Comparison of ENCODE assay signal across 19 mouse cellular contexts in the genomic region with DNA sequence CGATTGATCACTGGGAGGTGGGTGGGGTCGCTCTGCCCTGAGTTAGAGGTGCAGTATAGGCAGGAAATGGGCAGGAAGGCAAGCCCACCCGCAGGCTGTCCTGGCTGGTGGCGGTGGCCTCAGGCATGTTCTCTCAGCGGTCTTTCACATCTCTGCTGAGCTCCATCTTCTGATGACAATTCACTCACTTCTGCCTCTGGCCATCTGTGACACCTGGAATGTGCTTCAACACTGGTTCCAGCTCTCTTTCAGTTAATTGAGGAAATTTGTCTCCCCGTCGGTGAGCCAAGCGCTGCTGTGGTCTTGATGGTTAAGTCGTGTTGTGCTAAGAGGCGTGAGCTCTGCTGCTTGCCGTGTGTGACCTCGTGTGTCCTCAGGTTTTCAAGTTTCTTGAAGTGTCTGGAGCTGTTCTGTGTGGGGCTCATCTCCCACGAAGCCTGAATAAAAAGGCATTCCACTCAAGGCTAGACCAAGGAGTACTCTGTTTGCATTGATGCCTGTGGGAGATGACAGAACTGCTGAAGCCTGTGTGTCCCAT. TPM values are rescaled to one million over a fixed set of nuclear protein-coding genes. Genes with fewer than 3 reads are reported as not detected.
DNase-seq lines count a peak whose midpoint lies in the region; ATAC-seq lines count a peak whose summit lies in the region.
"Had no signal": no experiment of that assay in that cellular context is flagged by ENCODE, and none has a peak within 500 bp of the region (broad histone marks: within the 10 kb centered on the region; RNA-seq: fewer than 3 reads in every experiment).

No protein-coding gene starts in this region.

- H3K4me1 ChIP-seq in hindbrain, embryonic 13.5 days (replicated peaks) = peaks cover 88% of the 10 kb centered on the region
- peaks cover 61% of the 10 kb centered on the region for H3K4me1 ChIP-seq in hindbrain, embryonic 16.5 days (ENCODE audit: control insufficient read depth, insufficient read depth, low read depth, low read length)
- H3K4me1 ChIP-seq in limb, embryonic 10.5 days = peaks cover 100% of the 10 kb centered on the region

- H3K4me3 ChIP-seq in hindbrain, embryonic 13.5 days = no peak overlapping the region
- H3K4me3 ChIP-seq in hindbrain, embryonic 16.5 days (ENCODE audit: low read length) = no peak overlapping the region
- H3K4me3 ChIP-seq in limb, embryonic 10.5 days = peak overlapping the region; percentile 20
- H3K4me3 ChIP-seq: gastrocnemius, adult 2 months; heart, adult 2 months; layer of hippocampus, adult 2 months; stomach, embryonic 15.5 days had no signal

- H3K9me3 ChIP-seq in hindbrain, embryonic 13.5 days = no peaks in the 10 kb centered on the region
- H3K9me3 ChIP-seq in hindbrain, embryonic 16.5 days (ENCODE audit: control insufficient read depth, low read length) = no peaks in the 10 kb centered on the region
- no peaks in the 10 kb centered on the region for H3K9me3 ChIP-seq in limb, embryonic 10.5 days (replicated peaks)
- H3K9me3 ChIP-seq: stomach, embryonic 15.5 days had no signal

- H3K9ac ChIP-seq in hindbrain, embryonic 13.5 days = no peak overlapping the region
- no peak overlapping the region for H3K9ac ChIP-seq in hindbrain, embryonic 16.5 days (ENCODE audit: low read depth, low read length)
- H3K9ac ChIP-seq: forebrain, postnatal 0 days; lung, embryonic 14.5 days; stomach, embryonic 15.5 days had no signal

- DNase-seq in embryo, embryonic 10 days (ENCODE audit: low spot score) = peak; percentile 58
- no peak for DNase-seq in embryo, embryonic 9.5 days (ENCODE audit: extremely low spot score)
- peak; percentile 48 for DNase-seq in embryo, embryonic 10.5 days (ENCODE audit: low spot score)
- DNase-seq in limb, embryonic 10.5 days (ENCODE audit: low spot score) = peak; percentile 77
- DNase-seq in adrenal gland, postnatal 10 days = no peak
- DNase-seq in gastrocnemius, postnatal 36 days = no peak
- DNase-seq: cerebellum, postnatal 10 days; forebrain, postnatal 0 days; gastrocnemius, adult 2 months; heart, adult 2 months; lung, embryonic 14.5 days; right cerebral cortex, adult 18-20 months; spleen, adult 18-20 months; thymus, postnatal 25 days had no signal

- ATAC-seq in hindbrain, embryonic 13.5 days (ENCODE audit: low FRiP score) = no peak
- ATAC-seq in hindbrain, embryonic 16.5 days = no peak
- ATAC-seq: forebrain, postnatal 0 days had no signal

- H3K27me3 ChIP-seq in hindbrain, embryonic 13.5 days = no peaks in the 10 kb centered on the region
- H3K27me3 ChIP-seq in hindbrain, embryonic 16.5 days (replicated peaks; ENCODE audit: control insufficient read depth, insufficient read depth, low read length) = no peaks in the 10 kb centered on the region
- no peaks in the 10 kb centered on the region for H3K27me3 ChIP-seq in limb, embryonic 10.5 days (ENCODE audit: low read depth, poor library complexity, severe bottlenecking)
- H3K27me3 ChIP-seq: stomach, embryonic 15.5 days had no signal

- 56% methylated on average over 13 of the region's 13 CpGs for WGBS in hindbrain, embryonic 13.5 days
- 55% methylated on average over 13 of the region's 13 CpGs for WGBS in hindbrain, embryonic 16.5 days
- 8% methylated on average over 13 of the region's 13 CpGs for WGBS in limb, embryonic 10.5 days

- intact Hi-C loops in gastrocnemius, postnatal 36 days (cut with DNase I) = no loop called here

- H3K36me3 ChIP-seq in hindbrain, embryonic 13.5 days = no peaks in the 10 kb centered on the region
- H3K36me3 ChIP-seq in hindbrain, embryonic 16.5 days (ENCODE audit: control insufficient read depth, insufficient read depth, low read length) = no peaks in the 10 kb centered on the region
- peaks cover 15% of the 10 kb centered on the region for H3K36me3 ChIP-seq in limb, embryonic 10.5 days
- H3K36me3 ChIP-seq: stomach, embryonic 15.5 days had no signal

- no peak overlapping the region for H3K4me2 ChIP-seq in hindbrain, embryonic 13.5 days
- H3K4me2 ChIP-seq in hindbrain, embryonic 16.5 days (ENCODE audit: low read length) = no peak overlapping the region
- H3K4me2 ChIP-seq: liver, embryonic 11.5 days; lung, embryonic 14.5 days; stomach, embryonic 15.5 days had no signal

- peak overlapping the region; percentile 8; the same call in 1 of the 2 replicates for H3K27ac ChIP-seq in hindbrain, embryonic 13.5 days
- H3K27ac ChIP-seq in hindbrain, embryonic 16.5 days (ENCODE audit: low read depth, low read length) = no peak overlapping the region
- H3K27ac ChIP-seq in limb, embryonic 10.5 days = peak overlapping the region; percentile 98
- H3K27ac ChIP-seq: heart, adult 2 months; layer of hippocampus, adult 2 months had no signal

RNA-seq across cellular contexts. Expression of gene Igsf3, which starts 19.9 kb away (rescaled TPM):
- polyA plus RNA-seq in hindbrain, embryonic 13.5 days (2015; fragmentation: Nextera tagmentation; extraction: Ambion mirVana) = 81.4 and 87.9 TPM in 2 replicates
- polyA plus RNA-seq in hindbrain, embryonic 16.5 days (2015; fragmentation: Nextera tagmentation; extraction: Ambion mirVana) = 79.0 and 82.0 TPM in 2 replicates
- 59.9 and 84.9 TPM in 2 replicates for polyA plus RNA-seq in limb, embryonic 10.5 days (2016; fragmentation: Nextera tagmentation; extraction: Ambion mirVana)
- total RNA-seq in adrenal gland, postnatal 10 days (2021) = 10 to 100 TPM in 1 of 2 experiments, 1 to 10 TPM in 1; 8.1 to 10.1 TPM
- total RNA-seq in gastrocnemius, postnatal 36 days (2021) = 1 to 10 TPM; 3.9 to 4.1 TPM

Comparison
In these comparisons a context has a peak if more than half of its experiments do, and no peak if none do; other contexts are left out.
1. DNase-seq: peak in embryo, embryonic 10 days (single experiment), embryo, embryonic 10.5 days (single experiment) and limb, embryonic 10.5 days (single experiment); none in embryo, embryonic 9.5 days (single experiment), adrenal gland, postnatal 10 days (single experiment) and gastrocnemius, postnatal 36 days (0 of 2).